Mouse (Mus musculus): ENCODE measurements at regions not wholly inside any gene's neighbourhood (a gene's known extent, or its start where the extent isn't known, plus 50 kb on each side); places are given as distances from the start of the nearest gene placed in this dataset.

DNA sequence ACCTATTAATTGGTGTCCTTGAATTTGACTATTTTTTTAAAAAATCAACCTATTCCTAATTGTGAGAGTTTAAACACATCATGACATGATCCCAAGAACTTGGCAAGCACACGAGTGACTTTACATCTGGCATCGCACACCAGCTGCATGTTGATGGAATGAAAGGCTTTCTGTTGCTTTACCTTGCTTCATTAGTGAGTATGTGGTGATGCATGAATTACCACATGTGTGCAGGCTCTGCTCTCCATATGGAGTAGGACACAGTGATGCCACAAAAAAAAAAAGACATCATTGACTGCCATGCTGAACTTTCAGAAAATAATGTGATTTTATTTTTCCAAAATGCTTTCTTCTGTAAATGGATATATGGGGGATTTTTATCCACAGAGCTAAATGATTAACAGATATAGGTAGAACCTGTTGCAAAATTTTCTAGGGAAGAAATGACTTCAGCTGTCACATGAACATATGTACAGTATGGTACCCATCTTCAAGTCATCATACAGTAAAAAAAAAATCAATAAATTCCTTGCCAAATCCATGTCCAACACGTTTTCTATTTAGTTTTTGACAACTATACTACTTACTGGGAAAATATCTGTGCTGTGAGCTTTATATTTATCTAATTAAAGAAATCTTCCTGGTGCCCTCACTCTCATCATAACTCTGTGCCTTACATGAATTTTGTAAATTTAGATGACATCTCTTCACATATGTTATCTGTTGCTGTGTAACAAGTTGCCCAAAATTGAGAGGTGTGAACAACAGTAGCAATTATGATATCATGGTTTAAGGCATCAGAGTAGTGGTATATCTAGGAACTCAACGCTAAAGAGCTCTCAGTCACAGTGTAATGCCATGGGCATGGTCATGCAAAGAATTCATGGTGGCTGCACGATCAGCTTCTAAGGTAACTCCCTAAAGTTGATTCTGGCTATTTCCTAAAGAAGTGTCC lies 84.0 kb upstream of the Arrdc3 start:
- Histone ChIP-seq H3K4me1 (no peaks in the 10 kb centered on the region), H3K9me3 (no peaks in the 10 kb centered on the region), H3K4me2 (no peak overlapping the region), H3K9ac (no peak overlapping the region), H3K4me3 (no peak overlapping the region), H3K27ac (no peak overlapping the region), H3K36me3 (no peaks in the 10 kb centered on the region), H3K27me3 (no peaks in the 10 kb centered on the region)
- ATAC-seq (ENCODE audit: borderline replicate concordance, extremely low read depth, low FRiP score, low TSS enrichment), result no peak
- WGBS, result 69% methylated on average over 5 of the region's 5 CpGs

DNA sequence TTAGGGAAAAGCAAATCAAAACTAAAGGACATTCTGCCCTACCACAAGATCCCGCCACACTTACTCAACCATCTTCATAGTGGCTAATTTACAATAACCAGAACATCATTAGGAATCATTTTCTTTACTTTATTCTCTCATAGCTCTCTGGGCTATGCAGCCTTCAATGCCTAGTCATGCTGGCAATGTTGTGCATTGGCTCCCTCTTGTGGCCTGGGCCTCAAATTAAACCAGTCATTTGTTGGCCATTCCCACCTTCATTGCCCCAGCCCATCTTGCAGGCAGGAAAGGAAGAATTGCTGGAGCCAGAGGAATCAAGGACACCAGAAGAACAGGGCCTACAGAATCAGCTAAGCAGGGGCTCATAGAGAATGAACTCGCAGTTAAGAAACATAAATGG lies 77.0 kb upstream of the Arrdc3 start:
- Histone ChIP-seq H3K9me3 (no peaks in the 10 kb centered on the region), H3K27ac (no peak overlapping the region), H3K4me1 (no peaks in the 10 kb centered on the region), H3K9ac (no peak overlapping the region), H3K36me3 (no peaks in the 10 kb centered on the region), H3K27me3 (no peaks in the 10 kb centered on the region), H3K4me3 (no peak overlapping the region), H3K4me2 (no peak overlapping the region)
- ATAC-seq (ENCODE audit: borderline replicate concordance, extremely low read depth, low FRiP score, low TSS enrichment), result no peak
- 42% methylated on average over 2 of the region's 2 CpGs for WGBS

DNA sequence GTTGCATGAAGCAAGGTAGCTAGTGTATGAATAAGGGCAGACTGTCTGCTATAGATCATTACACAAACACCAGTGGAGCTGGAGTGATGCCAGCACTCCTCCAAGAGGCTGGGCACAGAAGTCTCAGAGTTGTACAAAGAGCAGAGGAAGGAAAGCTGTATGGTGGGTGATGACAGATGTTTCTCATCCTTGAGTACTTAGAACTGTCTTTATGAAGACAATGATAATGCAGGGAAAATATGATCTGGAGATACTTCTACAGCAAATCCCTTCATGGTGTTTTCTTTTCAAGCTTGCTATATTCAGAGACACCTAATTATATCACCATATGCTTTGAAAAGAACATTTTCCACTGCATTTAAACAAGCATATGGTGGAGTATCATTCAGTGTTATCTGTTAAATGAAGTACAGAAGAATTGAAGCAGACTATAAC lies 56.1 kb upstream of the Arrdc3 start:
- H3K27me3 ChIP-seq, result no peaks in the 10 kb centered on the region
- H3K4me1 ChIP-seq, result 0 out of 2 replicates have a peak, but pooled peaks cover 3% of the 10 kb centered on the region
- no peaks in the 10 kb centered on the region for H3K9me3 ChIP-seq
- no peak overlapping the region for H3K4me3 ChIP-seq
- ATAC-seq (ENCODE audit: borderline replicate concordance, extremely low read depth, low FRiP score, low TSS enrichment), result peak; percentile 92
- no peaks in the 10 kb centered on the region for H3K36me3 ChIP-seq
- H3K9ac ChIP-seq, result no peak overlapping the region
- H3K27ac ChIP-seq, result no peak overlapping the region
- no peak overlapping the region for H3K4me2 ChIP-seq

Data from lung, embryonic 15.5 days (tissue).